Mouse (Mus musculus) hindbrain, embryonic 12.5 days (tissue): ENCODE measurements around the gene Kcnn1. TPM values are rescaled to one million over a fixed set of nuclear protein-coding genes. Genes with fewer than 3 reads are reported as not detected.

Source experiments
- ATAC-seq: fragments of 200-750 bp; cut with Nextera tagmentation; 2 replicates; pipeline ENCODE4 v1.8.0; 2017; ENCODE audit warnings: moderate TSS enrichment; ENCODE audit not compliant: low FRiP score
- H3K27ac ChIP-seq: fragments of 300-500 bp; sonication (generic); 2 replicates; pipeline ENCODE4 v1.5.1; 2016; ENCODE audit warnings: mild to moderate bottlenecking
- H3K27me3 ChIP-seq: fragments of 300-500 bp; sonication (generic); 2 replicates; pipeline ENCODE4 v1.6.1; 2016; ENCODE audit warnings: mild to moderate bottlenecking
- H3K36me3 ChIP-seq: fragments of 300-500 bp; sonication (generic); 2 replicates; pipeline ENCODE4 v1.6.1; 2016; ENCODE audit warnings: mild to moderate bottlenecking
- H3K4me1 ChIP-seq: fragments of 300-500 bp; sonication (generic); 2 replicates; pipeline ENCODE4 v1.6.1; 2016
- H3K4me2 ChIP-seq: fragments of 300-500 bp; sonication (generic); replicated peaks from 2 replicates; pipeline ENCODE4 v1.6.1; 2016; ENCODE audit warnings: mild to moderate bottlenecking
- H3K4me3 ChIP-seq: fragments of 300-500 bp; sonication (generic); 2 replicates; pipeline ENCODE4 v1.5.1; 2016; ENCODE audit warnings: mild to moderate bottlenecking
- H3K9ac ChIP-seq: fragments of 300-500 bp; sonication (generic); 2 replicates; pipeline ENCODE4 v1.6.1; 2016; ENCODE audit warnings: mild to moderate bottlenecking, moderate library complexity
- H3K9me3 ChIP-seq: fragments of 300-500 bp; sonication (generic); replicated peaks from 2 replicates; pipeline ENCODE4 v1.6.1; 2016; ENCODE audit warnings: mild to moderate bottlenecking
- WGBS: fragments of 180-500 bp; shearing (Covaris S2); methylation state at CpG from one replicate; pipeline ENCODE4 v1.1.7; 2016; 5-methylcytosine and 5-hydroxymethylcytosine counted together
- polyA plus RNA-seq: library from polyadenylated mRNA; unstranded; fragments of >200 nt; fragmentation: Nextera tagmentation; extraction: Ambion mirVana; gene quantifications from 2 replicates; pipeline ENCODE4 v1.2.1, GENCODE M21; 2016

Kcnn1 gene
- polyA plus RNA-seq, 1 experiment from 2014 or later, result 22.1 TPM

GRCm38 (mm10) chr8:70892022-70892895, 29.2 kb upstream of the Kcnn1 start, which contains the start of gene Slc5a5:
TSS of gene Slc5a5 (minus strand) at chr8:70892757.
- peak within 1 kb of the TSS; percentile 57 for H3K9ac ChIP-seq
- H3K27me3 ChIP-seq, result peaks cover 77% of the 10 kb centered on the region
- peaks cover 29% of the 10 kb centered on the region for H3K36me3 ChIP-seq
- H3K27ac ChIP-seq, result no peak within 1 kb of the TSS
- H3K9me3 ChIP-seq, result no peaks in the 10 kb centered on the region; the same call in 1 of the 2 replicates
- 2% methylated on average over 80 of the region's 80 CpGs for WGBS
- peaks cover 29% of the 10 kb centered on the region for H3K4me1 ChIP-seq
- no peak for ATAC-seq
- peak within 1 kb of the TSS; percentile 45 for H3K4me2 ChIP-seq
- H3K4me3 ChIP-seq, result peak within 1 kb of the TSS; percentile 28

- peaks cover 29% of the 10 kb centered on the region for H3K36me3 ChIP-seq
- 5% methylated on average over 21 of the region's 21 CpGs for WGBS
- H3K27ac ChIP-seq, result no peak overlapping the region
- no peaks in the 10 kb centered on the region; the same call in 1 of the 2 replicates for H3K9me3 ChIP-seq
- ATAC-seq, result no peak
- H3K27me3 ChIP-seq, result peaks cover 80% of the 10 kb centered on the region
- no peak overlapping the region for H3K9ac ChIP-seq
- H3K4me3 ChIP-seq, result no peak overlapping the region; the same call in 1 of the 2 replicates
- H3K4me1 ChIP-seq, result peaks cover 27% of the 10 kb centered on the region
- no peak overlapping the region for H3K4me2 ChIP-seq
Measured at GRCm38 (mm10) chr8:70891356-70891755, 28.3 kb upstream of the Kcnn1 start.

- H3K4me1 ChIP-seq, result peaks cover 20% of the 10 kb centered on the region
- WGBS, result 90% methylated on average over 5 of the region's 5 CpGs
- H3K9ac ChIP-seq, result no peak overlapping the region
- H3K9me3 ChIP-seq, result no peaks in the 10 kb centered on the region; the same call in 1 of the 2 replicates
- no peak overlapping the region for H3K27ac ChIP-seq
- no peak for ATAC-seq
- H3K27me3 ChIP-seq, result peaks cover 86% of the 10 kb centered on the region
- H3K36me3 ChIP-seq, result peaks cover 27% of the 10 kb centered on the region
- no peak overlapping the region for H3K4me3 ChIP-seq
- H3K4me2 ChIP-seq, result no peak overlapping the region
Measured at GRCm38 (mm10) chr8:70890656-70891055, 27.6 kb upstream of the Kcnn1 start.

- no peak overlapping the region for H3K27ac ChIP-seq
- peak; percentile 33; the same call in 1 of the 2 replicates for ATAC-seq
- peak overlapping the region; percentile 38 for H3K4me2 ChIP-seq
- H3K27me3 ChIP-seq, result peaks cover 60% of the 10 kb centered on the region
- H3K36me3 ChIP-seq, result no peaks in the 10 kb centered on the region
- peaks cover 12% of the 10 kb centered on the region for H3K4me1 ChIP-seq
- no peaks in the 10 kb centered on the region; the same call in 1 of the 2 replicates for H3K9me3 ChIP-seq
- H3K9ac ChIP-seq, result no peak overlapping the region
- H3K4me3 ChIP-seq, result no peak overlapping the region
- 1% methylated on average over 14 of the region's 18 CpGs for WGBS
Measured at GRCm38 (mm10) chr8:70887669-70888068, 24.6 kb upstream of the Kcnn1 start.

GRCm38 (mm10) chr8:70885612-70886011, 22.6 kb upstream of the Kcnn1 start:
- Histone ChIP-seq H3K27ac (no peak overlapping the region), H3K9ac (no peak overlapping the region), H3K4me3 (no peak overlapping the region), H3K4me2 (no peak overlapping the region), H3K27me3 (peaks cover 40% of the 10 kb centered on the region), H3K36me3 (no peaks in the 10 kb centered on the region), H3K4me1 (peaks cover 5% of the 10 kb centered on the region; the same call in 1 of the 2 replicates), H3K9me3 (no peaks in the 10 kb centered on the region)
- 17% methylated on average over 12 of the region's 12 CpGs for WGBS
- no peak for ATAC-seq

- Histone ChIP-seq H3K36me3 (no peaks in the 10 kb centered on the region), H3K4me1 (peaks cover 12% of the 10 kb centered on the region), H3K4me3 (no peak overlapping the region), H3K9me3 (no peaks in the 10 kb centered on the region), H3K9ac (no peak overlapping the region), H3K27ac (no peak overlapping the region), H3K27me3 (peaks cover 31% of the 10 kb centered on the region), H3K4me2 (no peak overlapping the region)
- ATAC-seq, result no peak
- 92% methylated on average over 10 of the region's 10 CpGs for WGBS
Measured at GRCm38 (mm10) chr8:70884683-70885082, 21.6 kb upstream of the Kcnn1 start.

GRCm38 (mm10) chr8:70884186-70884585, 21.1 kb upstream of the Kcnn1 start:
- H3K27ac ChIP-seq, result no peak overlapping the region
- peaks cover 12% of the 10 kb centered on the region for H3K4me1 ChIP-seq
- WGBS, result 82% methylated on average over 4 of the region's 4 CpGs
- H3K9ac ChIP-seq, result no peak overlapping the region
- H3K9me3 ChIP-seq, result no peaks in the 10 kb centered on the region
- peaks cover 27% of the 10 kb centered on the region for H3K27me3 ChIP-seq
- H3K4me2 ChIP-seq, result no peak overlapping the region
- H3K4me3 ChIP-seq, result no peak overlapping the region
- ATAC-seq, result no peak
- H3K36me3 ChIP-seq, result no peaks in the 10 kb centered on the region

- H3K27me3 ChIP-seq, result peaks cover 3% of the 10 kb centered on the region; the same call in 1 of the 2 replicates
- H3K4me2 ChIP-seq, result no peak overlapping the region
- no peak overlapping the region for H3K4me3 ChIP-seq
- peak overlapping the region; percentile 41 for H3K9ac ChIP-seq
- peaks cover 8% of the 10 kb centered on the region for H3K4me1 ChIP-seq
- ATAC-seq, result no peak
- H3K36me3 ChIP-seq, result no peaks in the 10 kb centered on the region
- H3K27ac ChIP-seq, result no peak overlapping the region
- 32% methylated on average over 11 of the region's 11 CpGs for WGBS
- H3K9me3 ChIP-seq, result no peaks in the 10 kb centered on the region
Measured at GRCm38 (mm10) chr8:70880546-70880945, 17.5 kb upstream of the Kcnn1 start.

GRCm38 (mm10) chr8:70880126-70880525, 17.1 kb upstream of the Kcnn1 start:
- no peaks in the 10 kb centered on the region for H3K9me3 ChIP-seq
- no peak overlapping the region for H3K4me3 ChIP-seq
- no peak for ATAC-seq
- no peak overlapping the region for H3K4me2 ChIP-seq
- 8% methylated on average over 4 of the region's 4 CpGs for WGBS
- H3K27me3 ChIP-seq, result peaks cover 3% of the 10 kb centered on the region; the same call in 1 of the 2 replicates
- no peak overlapping the region; the same call in 1 of the 2 replicates for H3K27ac ChIP-seq
- H3K4me1 ChIP-seq, result peaks cover 8% of the 10 kb centered on the region
- H3K9ac ChIP-seq, result peak overlapping the region; percentile 41
- no peaks in the 10 kb centered on the region for H3K36me3 ChIP-seq

GRCm38 (mm10) chr8:70879500-70879899, 16.4 kb upstream of the Kcnn1 start:
- Histone ChIP-seq H3K36me3 (no peaks in the 10 kb centered on the region), H3K9ac (no peak overlapping the region), H3K9me3 (no peaks in the 10 kb centered on the region), H3K27me3 (no peaks in the 10 kb centered on the region; the same call in 1 of the 2 replicates), H3K4me3 (no peak overlapping the region), H3K4me2 (no peak overlapping the region), H3K27ac (no peak overlapping the region), H3K4me1 (peaks cover 8% of the 10 kb centered on the region)
- ATAC-seq, result no peak
- 38% methylated on average over 4 of the region's 4 CpGs for WGBS

- WGBS, result 47% methylated on average over 2 of the region's 2 CpGs
- H3K9ac ChIP-seq, result no peak overlapping the region
- ATAC-seq, result no peak
Measured at GRCm38 (mm10) chr8:70878178-70878577, 15.1 kb upstream of the Kcnn1 start.

GRCm38 (mm10) chr8:70876382-70876781, 13.3 kb upstream of the Kcnn1 start:
- H3K4me2 ChIP-seq, result no peak overlapping the region
- no peaks in the 10 kb centered on the region; the same call in 1 of the 2 replicates for H3K27me3 ChIP-seq
- no peak overlapping the region for H3K4me3 ChIP-seq
- H3K9me3 ChIP-seq, result no peaks in the 10 kb centered on the region
- peaks cover 19% of the 10 kb centered on the region for H3K4me1 ChIP-seq
- ATAC-seq, result no peak
- 72% methylated on average over 4 of the region's 4 CpGs for WGBS
- H3K27ac ChIP-seq, result no peak overlapping the region
- no peak overlapping the region for H3K9ac ChIP-seq
- H3K36me3 ChIP-seq, result no peaks in the 10 kb centered on the region

More at GRCm38 (mm10) chr8:70878178-70878577, 15.1 kb upstream of the Kcnn1 start:
- H3K4me2 ChIP-seq, result no peak overlapping the region
- H3K27ac ChIP-seq, result no peak overlapping the region
- H3K9me3 ChIP-seq, result no peaks in the 10 kb centered on the region
- peaks cover 8% of the 10 kb centered on the region for H3K4me1 ChIP-seq
- no peaks in the 10 kb centered on the region; the same call in 1 of the 2 replicates for H3K27me3 ChIP-seq
- H3K4me3 ChIP-seq, result no peak overlapping the region
- no peaks in the 10 kb centered on the region for H3K36me3 ChIP-seq
